Mouse (Mus musculus) intestine, embryonic 14.5 days (tissue): ENCODE measurements around the gene Gm38392. TPM values are rescaled to one million over a fixed set of nuclear protein-coding genes. Genes with fewer than 3 reads are reported as not detected.

ENCODE experiments used
- ATAC-seq: fragments of 200-750 bp; cut with Nextera tagmentation; replicated peaks from 2 replicates; pipeline ENCODE4 v1.8.0; 2017; ENCODE audit warnings: low read depth, moderate number of reproducible peaks, moderate TSS enrichment, moderate library complexity; ENCODE audit not compliant: low FRiP score, low TSS enrichment
- DNase-seq: peaks from one replicate; pipeline ENCODE4 v3.0.0-alpha.2; 2018; ENCODE audit warnings: low spot score
- H3K27ac ChIP-seq: fragments of 300-500 bp; sonication (generic); 2 replicates; pipeline ENCODE4 v1.5.1; 2014; ENCODE audit warnings: low read depth, mild to moderate bottlenecking, control low read depth
- H3K27me3 ChIP-seq: fragments of 300-500 bp; sonication (generic); replicated peaks from 2 replicates; pipeline ENCODE4 v1.6.1; 2014; ENCODE audit warnings: low read length, control low read depth; ENCODE audit not compliant: control insufficient read depth, insufficient read depth
- H3K36me3 ChIP-seq: fragments of 300-500 bp; sonication (generic); 2 replicates; pipeline ENCODE4 v1.6.1; 2014; ENCODE audit warnings: low read length, control low read depth; ENCODE audit not compliant: control insufficient read depth, insufficient read depth
- H3K4me1 ChIP-seq: fragments of 300-500 bp; sonication (generic); replicated peaks from 2 replicates; pipeline ENCODE4 v1.6.1; 2014; ENCODE audit warnings: low read length, control low read depth, mixed read lengths; ENCODE audit not compliant: control insufficient read depth, insufficient read depth
- H3K4me2 ChIP-seq: fragments of 300-500 bp; sonication (generic); 2 replicates; pipeline ENCODE4 v1.6.1; 2014; ENCODE audit warnings: low read length
- H3K4me3 ChIP-seq: fragments of 300-500 bp; sonication (generic); 2 replicates; pipeline ENCODE4 v1.5.1; 2014; ENCODE audit warnings: low read depth, low read length, control low read depth, mixed read lengths
- H3K9ac ChIP-seq: fragments of 300-500 bp; sonication (generic); 2 replicates; pipeline ENCODE4 v1.6.1; 2014; ENCODE audit warnings: mild to moderate bottlenecking, low read length
- H3K9me3 ChIP-seq: fragments of 300-500 bp; sonication (generic); 2 replicates; pipeline ENCODE4 v1.6.1; 2016; ENCODE audit warnings: low read length, control low read depth; ENCODE audit not compliant: control insufficient read depth
- WGBS: fragments of 180-500 bp; shearing (Covaris S2); extraction: QIAGEN DNeasy Blood & Tissue Kit; methylation state at CpG from one replicate; pipeline ENCODE4 v1.1.7; 2014; 5-methylcytosine and 5-hydroxymethylcytosine counted together
- polyA plus RNA-seq: library from polyadenylated mRNA; unstranded; fragments of >200 nt; fragmentation: Nextera tagmentation; extraction: Ambion mirVana; gene quantifications from 2 replicates; pipeline ENCODE4 v1.2.1, GENCODE M21; 2014

The Gm38392 gene
- polyA plus RNA-seq, 1 experiment from 2014 or later: 0.28 TPM

- 35% methylated on average over 4 of the region's 4 CpGs for WGBS
- peaks cover 26% of the 10 kb centered on the region for H3K27me3 ChIP-seq
Measured at GRCm38 (mm10) chr3:88228906-88229305, 58.1 kb downstream of the Gm38392 start.

GRCm38 (mm10) chr3:88227976-88228375 is 59.0 kb downstream of the Gm38392 start:
- WGBS: 34% methylated on average over 6 of the region's 6 CpGs
- H3K4me2 ChIP-seq: no peak overlapping the region

More at GRCm38 (mm10) chr3:88228906-88229305, 58.1 kb downstream of the Gm38392 start:
- ATAC-seq (no peak), DNase-seq (no peak)
- Histone ChIP-seq H3K9me3 (no peaks in the 10 kb centered on the region), H3K4me2 (no peak overlapping the region), H3K4me3 (no peak overlapping the region), H3K4me1 (no peaks in the 10 kb centered on the region), H3K27ac (no peak overlapping the region), H3K36me3 (no peaks in the 10 kb centered on the region), H3K9ac (no peak overlapping the region)

GRCm38 (mm10) chr3:88227260-88227659 is 59.8 kb downstream of the Gm38392 start:
- H3K9ac ChIP-seq: no peak overlapping the region
- 29% methylated on average over 4 of the region's 4 CpGs for WGBS
- H3K4me1 ChIP-seq: no peaks in the 10 kb centered on the region
- no peak overlapping the region for H3K27ac ChIP-seq
- no peak overlapping the region for H3K4me3 ChIP-seq
- ATAC-seq (no peak), DNase-seq (no peak)
- peaks cover 21% of the 10 kb centered on the region for H3K27me3 ChIP-seq
- no peaks in the 10 kb centered on the region for H3K36me3 ChIP-seq
- H3K9me3 ChIP-seq: no peaks in the 10 kb centered on the region
- H3K4me2 ChIP-seq: no peak overlapping the region

More at GRCm38 (mm10) chr3:88227976-88228375, 59.0 kb downstream of the Gm38392 start:
- Histone ChIP-seq H3K9me3 (no peaks in the 10 kb centered on the region), H3K27ac (no peak overlapping the region), H3K4me3 (no peak overlapping the region), H3K9ac (no peak overlapping the region), H3K4me1 (no peaks in the 10 kb centered on the region), H3K36me3 (no peaks in the 10 kb centered on the region), H3K27me3 (peaks cover 19% of the 10 kb centered on the region)
- DNase-seq (no peak), ATAC-seq (no peak)

- Histone ChIP-seq H3K4me1 (no peaks in the 10 kb centered on the region), H3K36me3 (no peaks in the 10 kb centered on the region), H3K9me3 (no peaks in the 10 kb centered on the region), H3K9ac (no peak overlapping the region), H3K4me2 (no peak overlapping the region), H3K27ac (no peak overlapping the region), H3K4me3 (no peak overlapping the region), H3K27me3 (peaks cover 28% of the 10 kb centered on the region)
- ATAC-seq (no peak), DNase-seq (no peak)
- 82% methylated on average over 10 of the region's 10 CpGs for WGBS
Measured at GRCm38 (mm10) chr3:88226101-88226845, 60.7 kb downstream of the Gm38392 start.

- DNase-seq: no peak
- Histone ChIP-seq H3K9me3 (no peaks in the 10 kb centered on the region), H3K27me3 (peaks cover 26% of the 10 kb centered on the region), H3K4me2 (no peak overlapping the region), H3K9ac (no peak overlapping the region), H3K36me3 (no peaks in the 10 kb centered on the region), H3K4me3 (no peak overlapping the region), H3K27ac (no peak overlapping the region), H3K4me1 (no peaks in the 10 kb centered on the region)
- no peak for ATAC-seq
- WGBS: 51% methylated on average over 2 of the region's 2 CpGs
Measured at GRCm38 (mm10) chr3:88224929-88225328, 62.1 kb downstream of the Gm38392 start.

- WGBS: 81% methylated on average over 6 of the region's 6 CpGs
- Histone ChIP-seq H3K36me3 (no peaks in the 10 kb centered on the region), H3K4me1 (no peaks in the 10 kb centered on the region), H3K4me2 (no peak overlapping the region), H3K4me3 (no peak overlapping the region), H3K27ac (no peak overlapping the region), H3K9ac (no peak overlapping the region), H3K9me3 (no peaks in the 10 kb centered on the region), H3K27me3 (peaks cover 46% of the 10 kb centered on the region)
- ATAC-seq (no peak), DNase-seq (no peak)
Measured at GRCm38 (mm10) chr3:88222446-88222845, 64.6 kb downstream of the Gm38392 start.

GRCm38 (mm10) chr3:88221519-88222390 is 65.3 kb downstream of the Gm38392 start:
- ATAC-seq: no peak
- peaks cover 52% of the 10 kb centered on the region for H3K27me3 ChIP-seq
- H3K27ac ChIP-seq: no peak overlapping the region
- no peak overlapping the region for H3K4me3 ChIP-seq
- H3K36me3 ChIP-seq: no peaks in the 10 kb centered on the region
- WGBS: 50% methylated on average over 12 of the region's 12 CpGs
- H3K4me1 ChIP-seq: no peaks in the 10 kb centered on the region
- H3K4me2 ChIP-seq: no peak overlapping the region
- no peak for DNase-seq
- no peak overlapping the region for H3K9ac ChIP-seq
- no peaks in the 10 kb centered on the region for H3K9me3 ChIP-seq

GRCm38 (mm10) chr3:88220842-88221241 is 66.2 kb downstream of the Gm38392 start:
- Histone ChIP-seq H3K9me3 (no peaks in the 10 kb centered on the region), H3K27me3 (peaks cover 61% of the 10 kb centered on the region), H3K27ac (no peak overlapping the region), H3K4me2 (no peak overlapping the region), H3K4me3 (no peak overlapping the region), H3K36me3 (no peaks in the 10 kb centered on the region), H3K9ac (no peak overlapping the region), H3K4me1 (no peaks in the 10 kb centered on the region)
- WGBS: under 1% methylated on average over 6 of the region's 6 CpGs
- no peak for ATAC-seq
- DNase-seq: peak; percentile 93
